Mouse (Mus musculus) embryonic facial prominence, embryonic 10.5 days (tissue): ENCODE measurements around the gene Atp5d. TPM values are rescaled to one million over a fixed set of nuclear protein-coding genes. Genes with fewer than 3 reads are reported as not detected.

Source experiments
- DNase-seq: peaks from one replicate; pipeline ENCODE4 v3.0.0-alpha.2; 2017; ENCODE audit warnings: low spot score
- H3K27ac ChIP-seq: fragments of 300-500 bp; sonication (generic); replicated peaks from 2 replicates; pipeline ENCODE4 v1.5.1; 2016; ENCODE audit warnings: mild to moderate bottlenecking
- H3K27me3 ChIP-seq: fragments of 300-500 bp; sonication (generic); replicated peaks from 2 replicates; pipeline ENCODE4 v1.6.1; 2016; ENCODE audit warnings: low read depth, mild to moderate bottlenecking; ENCODE audit not compliant: poor library complexity, severe bottlenecking
- H3K36me3 ChIP-seq: fragments of 300-500 bp; sonication (generic); replicated peaks from 2 replicates; pipeline ENCODE4 v1.6.1; 2016; ENCODE audit warnings: mild to moderate bottlenecking, moderate library complexity
- H3K4me1 ChIP-seq: fragments of 300-500 bp; sonication (generic); 2 replicates; pipeline ENCODE4 v1.6.1; 2016
- H3K4me3 ChIP-seq: fragments of 300-500 bp; sonication (generic); 2 replicates; pipeline ENCODE4 v1.5.1; 2016; ENCODE audit warnings: mild to moderate bottlenecking, moderate library complexity
- H3K9me3 ChIP-seq: fragments of 300-500 bp; sonication (generic); 2 replicates; pipeline ENCODE4 v1.6.1; 2016; ENCODE audit warnings: mild to moderate bottlenecking
- WGBS: fragments of 180-500 bp; shearing (Covaris S2); methylation state at CpG from one replicate; pipeline ENCODE4 v1.1.7; 2016; 5-methylcytosine and 5-hydroxymethylcytosine counted together
- polyA plus RNA-seq: library from polyadenylated mRNA; unstranded; fragments of >200 nt; fragmentation: Nextera tagmentation; extraction: Ambion mirVana; gene quantifications from 2 replicates; pipeline ENCODE4 v1.2.1, GENCODE M21; 2016

Atp5d gene
- polyA plus RNA-seq, 1 experiment from 2014 or later, result 493 TPM

DNA sequence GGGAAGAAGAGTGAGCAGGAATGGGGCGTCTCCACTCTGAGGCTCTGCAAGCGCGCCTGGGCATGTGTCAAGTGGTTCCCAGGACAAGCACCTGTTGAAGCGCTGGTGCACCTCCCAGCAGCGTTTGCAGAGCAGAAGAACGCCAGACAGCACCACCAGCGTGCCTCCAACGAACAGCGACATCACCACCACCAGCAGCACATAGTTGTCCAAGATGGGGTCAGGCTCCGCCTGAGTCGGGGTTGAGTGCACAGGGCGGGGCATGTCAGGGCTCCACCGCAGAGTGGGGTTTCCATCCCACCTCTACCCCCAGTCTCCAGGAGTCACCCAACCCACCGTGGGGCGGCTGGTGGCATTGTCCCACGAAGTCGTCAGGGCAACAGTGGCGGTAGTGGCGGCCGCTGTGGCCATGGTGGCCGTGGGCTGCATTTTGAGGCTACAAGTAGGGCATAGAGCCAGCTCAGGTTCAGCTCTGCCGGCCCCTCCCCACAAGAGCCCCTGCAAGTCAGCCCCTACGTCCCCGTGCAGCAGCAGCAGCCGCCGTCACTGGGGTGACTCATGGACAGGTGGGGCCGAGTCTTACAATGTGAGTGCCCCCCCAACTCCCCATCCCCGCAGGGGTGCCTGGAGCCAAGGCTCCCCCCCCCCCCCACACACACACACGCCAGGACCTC is 1.3 kb upstream of the Atp5d start:
- H3K9me3 ChIP-seq, result no peaks in the 10 kb centered on the region
- peak overlapping the region; percentile 76 for H3K4me3 ChIP-seq
- peaks cover 45% of the 10 kb centered on the region for H3K36me3 ChIP-seq
- peaks cover 65% of the 10 kb centered on the region for H3K4me1 ChIP-seq
- 4% methylated on average over 29 of the region's 29 CpGs for WGBS
- peak overlapping the region; percentile 87 for H3K27ac ChIP-seq
- no peak for DNase-seq
- H3K27me3 ChIP-seq, result peaks cover 70% of the 10 kb centered on the region

DNA sequence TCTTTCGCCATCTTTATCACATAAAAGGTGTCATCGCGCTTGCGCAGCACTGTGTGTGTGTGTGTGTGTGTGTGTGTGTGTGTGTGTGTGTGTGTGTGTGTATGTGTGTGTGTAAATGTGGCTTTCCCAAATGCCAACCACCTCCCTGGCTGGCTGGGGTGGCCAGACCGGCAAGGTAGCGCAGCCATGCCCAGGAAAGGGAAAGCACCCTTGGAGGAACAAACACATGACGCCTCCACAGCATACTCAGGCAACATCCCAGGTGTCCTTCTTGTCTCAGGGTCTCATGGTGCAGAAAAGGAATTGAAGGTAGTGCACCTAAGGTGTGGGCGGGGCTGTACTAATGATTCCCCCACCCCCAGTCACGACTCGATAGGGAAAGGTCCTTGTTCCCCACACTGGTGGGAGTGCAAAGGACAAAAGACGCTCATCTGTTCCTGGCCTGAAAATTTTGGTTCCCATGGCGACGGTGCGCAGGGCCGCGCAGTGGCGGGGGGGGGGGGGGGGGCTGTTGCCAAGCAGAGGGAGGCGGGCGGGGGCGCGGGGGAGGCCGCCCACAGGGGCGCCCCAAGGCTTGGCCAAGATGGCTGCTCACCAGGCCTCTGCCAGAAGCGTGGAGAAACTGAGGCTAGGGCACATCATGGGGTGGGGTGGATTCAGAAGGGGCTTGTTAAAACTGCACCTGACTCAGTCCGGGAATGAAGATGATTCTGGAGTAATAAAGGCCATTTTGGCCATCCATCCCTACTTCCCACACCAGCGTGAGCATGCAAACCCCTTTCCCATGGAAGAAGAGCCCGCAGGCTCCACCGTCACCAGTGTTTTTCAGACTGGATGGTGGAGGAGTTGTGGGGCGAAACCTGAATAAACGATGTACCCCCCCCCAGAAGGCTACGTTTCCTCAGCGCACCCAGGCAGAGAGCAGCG is 543 bp upstream of the Atp5d start:
- 4% methylated on average over 33 of the region's 33 CpGs for WGBS
- Histone ChIP-seq H3K9me3 (no peaks in the 10 kb centered on the region), H3K4me1 (peaks cover 63% of the 10 kb centered on the region), H3K36me3 (peaks cover 37% of the 10 kb centered on the region), H3K27me3 (peaks cover 63% of the 10 kb centered on the region), H3K4me3 (peak overlapping the region; percentile 76), H3K27ac (peak overlapping the region; percentile 87)
- DNase-seq, result no peak

GRCm38 (mm10) chr10:80139439-80139775 is 975 bp downstream of the Atp5d start:
- Histone ChIP-seq H3K27ac (peak overlapping the region; percentile 87), H3K27me3 (peaks cover 49% of the 10 kb centered on the region), H3K4me3 (peak overlapping the region; percentile 76), H3K9me3 (no peaks in the 10 kb centered on the region), H3K36me3 (peaks cover 33% of the 10 kb centered on the region), H3K4me1 (peaks cover 72% of the 10 kb centered on the region)
- no peak for DNase-seq
- WGBS, result 1% methylated on average over 10 of the region's 10 CpGs

DNA sequence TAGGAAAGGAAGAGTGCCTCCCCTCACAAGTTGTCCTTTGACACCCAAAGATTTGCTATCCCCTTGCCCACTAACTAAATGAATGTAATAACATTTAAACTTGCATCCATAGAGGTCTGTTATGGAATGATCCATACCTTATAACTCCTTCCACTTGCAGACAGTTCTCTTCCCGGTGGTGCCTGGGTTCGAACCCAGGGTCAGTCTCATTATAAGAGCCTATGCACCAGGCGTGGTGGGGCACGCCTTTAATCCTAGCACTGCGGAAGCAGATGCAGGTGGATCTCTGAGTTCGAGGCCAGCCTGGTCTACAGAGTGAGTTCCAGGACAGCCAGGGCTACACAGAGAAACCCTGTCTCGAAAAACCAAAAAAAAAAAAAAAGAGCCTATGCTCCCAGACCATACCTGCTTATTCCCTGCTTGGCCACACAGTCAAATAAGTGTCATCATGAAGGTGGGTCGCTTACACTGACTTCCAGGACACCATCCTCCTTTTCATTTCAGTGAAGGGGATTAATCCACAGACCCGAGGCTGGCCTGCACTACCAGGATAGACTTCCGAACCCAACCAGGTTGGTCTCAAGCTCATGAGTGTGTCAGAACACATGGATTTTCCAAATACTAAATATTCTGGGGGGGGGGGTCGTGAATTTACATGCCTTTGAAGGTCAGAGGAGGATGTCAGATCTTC is 1.7 kb downstream of the Atp5d start:
- Histone ChIP-seq H3K4me3 (peak overlapping the region; percentile 99), H3K27me3 (peaks cover 42% of the 10 kb centered on the region), H3K36me3 (peaks cover 33% of the 10 kb centered on the region), H3K27ac (no peak overlapping the region), H3K4me1 (peaks cover 77% of the 10 kb centered on the region), H3K9me3 (no peaks in the 10 kb centered on the region)
- no peak for DNase-seq
- WGBS, result 71% methylated on average over 11 of the region's 11 CpGs

DNA sequence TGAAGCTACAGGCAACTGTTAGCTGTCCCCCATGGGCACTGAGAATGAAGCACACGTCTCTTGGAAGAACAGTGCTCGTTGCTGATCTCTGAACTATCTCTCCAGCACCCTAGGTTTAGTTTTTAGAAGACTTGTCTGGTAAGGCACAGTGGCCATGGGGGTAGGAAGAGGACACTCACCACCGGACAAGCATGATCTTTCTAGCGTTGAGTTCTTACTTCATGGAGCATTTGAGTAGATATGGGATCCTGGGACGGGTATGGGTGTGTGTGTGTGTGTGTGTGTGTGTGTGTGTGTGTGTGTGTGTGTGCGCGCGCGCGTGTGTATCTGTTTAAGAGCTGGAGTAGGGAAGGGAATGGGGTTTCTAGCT is 2.2 kb downstream of the Atp5d start, which contains the start of gene Cbarp:
Gene Cbarp (minus strand): TSS at position 170 of the 370 bp plus-strand sequence.
- Histone ChIP-seq H3K9me3 (no peaks in the 10 kb centered on the region), H3K27me3 (peaks cover 36% of the 10 kb centered on the region), H3K36me3 (peaks cover 33% of the 10 kb centered on the region), H3K4me3 (peak within 1 kb of the TSS; percentile 99), H3K27ac (peak within 1 kb of the TSS; percentile 81), H3K4me1 (peaks cover 82% of the 10 kb centered on the region)
- 74% methylated on average over 10 of the region's 10 CpGs for WGBS
- no peak for DNase-seq

DNA sequence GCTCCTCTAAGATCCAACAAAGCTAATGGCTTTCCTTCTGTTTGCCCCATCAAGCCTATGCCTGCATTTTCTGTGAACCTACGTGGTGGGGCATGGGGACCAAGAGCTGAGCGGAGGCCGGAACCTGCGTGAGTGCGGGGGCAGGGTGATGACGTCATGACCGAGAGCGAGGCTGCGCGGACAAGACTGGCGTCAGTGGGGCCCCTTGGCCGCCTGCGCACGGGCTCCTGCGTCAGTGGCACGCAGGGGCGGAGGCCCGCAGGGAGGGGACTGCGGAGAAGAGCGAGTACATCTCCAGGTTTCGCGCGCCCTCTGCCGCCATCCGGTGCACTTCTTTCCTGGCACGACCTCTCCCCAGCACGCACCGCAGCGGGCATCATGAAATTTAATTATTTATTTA is 2.8 kb downstream of the Atp5d start:
- Histone ChIP-seq H3K4me3 (peak overlapping the region; percentile 99), H3K9me3 (no peaks in the 10 kb centered on the region), H3K36me3 (peaks cover 33% of the 10 kb centered on the region), H3K27ac (peak overlapping the region; percentile 81), H3K4me1 (peaks cover 86% of the 10 kb centered on the region), H3K27me3 (peaks cover 30% of the 10 kb centered on the region)
- DNase-seq, result peak; percentile 96
- WGBS, result under 1% methylated on average over 29 of the region's 29 CpGs

GRCm38 (mm10) chr10:80141786-80142529 is 3.5 kb downstream of the Atp5d start:
- DNase-seq, result peak; percentile 95
- Histone ChIP-seq H3K27ac (peak overlapping the region; percentile 91), H3K27me3 (peaks cover 23% of the 10 kb centered on the region), H3K4me3 (peak overlapping the region; percentile 99), H3K4me1 (peaks cover 86% of the 10 kb centered on the region), H3K9me3 (no peaks in the 10 kb centered on the region), H3K36me3 (peaks cover 37% of the 10 kb centered on the region)
- 1% methylated on average over 43 of the region's 43 CpGs for WGBS

DNA sequence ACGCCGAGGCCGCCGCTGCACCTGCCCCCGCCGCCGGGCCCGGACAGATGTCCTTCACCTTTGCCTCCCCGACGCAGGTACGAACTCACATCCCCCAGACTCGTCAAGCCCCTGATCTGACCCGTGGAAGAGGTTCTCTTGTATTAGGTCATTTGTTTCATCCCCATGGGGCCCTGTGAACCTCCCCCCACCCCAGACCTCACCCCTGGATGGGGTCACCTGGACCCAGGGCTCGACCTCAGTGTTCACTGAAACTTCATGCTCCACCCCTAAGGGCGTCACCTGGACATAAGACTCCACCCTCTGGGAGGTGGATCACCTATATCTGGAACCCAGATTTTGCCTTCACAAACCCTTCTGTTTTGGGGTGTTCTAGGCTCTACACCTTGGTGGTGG is 4.1 kb downstream of the Atp5d start:
- no peaks in the 10 kb centered on the region for H3K9me3 ChIP-seq
- no peak for DNase-seq
- H3K36me3 ChIP-seq, result peaks cover 39% of the 10 kb centered on the region
- peak overlapping the region; percentile 99 for H3K4me3 ChIP-seq
- peak overlapping the region; percentile 91 for H3K27ac ChIP-seq
- under 1% methylated on average over 15 of the region's 15 CpGs for WGBS
- H3K27me3 ChIP-seq, result peaks cover 18% of the 10 kb centered on the region
- H3K4me1 ChIP-seq, result peaks cover 86% of the 10 kb centered on the region

GRCm38 (mm10) chr10:80143664-80144063 is 5.2 kb downstream of the Atp5d start:
- WGBS, result 95% methylated on average over 7 of the region's 7 CpGs
- Histone ChIP-seq H3K36me3 (peaks cover 39% of the 10 kb centered on the region), H3K9me3 (no peaks in the 10 kb centered on the region), H3K4me1 (peaks cover 83% of the 10 kb centered on the region), H3K4me3 (peak overlapping the region; percentile 99; the same call in 1 of the 2 replicates), H3K27me3 (0 out of 2 replicates have a peak, but pooled peaks cover 8% of the 10 kb centered on the region), H3K27ac (no peak overlapping the region)
- DNase-seq, result no peak

- peak overlapping the region; percentile 99; the same call in 1 of the 2 replicates for H3K4me3 ChIP-seq
- H3K27ac ChIP-seq, result no peak overlapping the region
- H3K4me1 ChIP-seq, result peaks cover 80% of the 10 kb centered on the region
- WGBS, result 94% methylated on average over 12 of the region's 12 CpGs
- H3K36me3 ChIP-seq, result peaks cover 39% of the 10 kb centered on the region
- no peak for DNase-seq
- 0 out of 2 replicates have a peak, but pooled peaks cover 8% of the 10 kb centered on the region for H3K27me3 ChIP-seq
- H3K9me3 ChIP-seq, result no peaks in the 10 kb centered on the region
These were observed 5.7 kb downstream of the Atp5d start for GRCm38 (mm10) chr10:80144159-80144558.

DNA sequence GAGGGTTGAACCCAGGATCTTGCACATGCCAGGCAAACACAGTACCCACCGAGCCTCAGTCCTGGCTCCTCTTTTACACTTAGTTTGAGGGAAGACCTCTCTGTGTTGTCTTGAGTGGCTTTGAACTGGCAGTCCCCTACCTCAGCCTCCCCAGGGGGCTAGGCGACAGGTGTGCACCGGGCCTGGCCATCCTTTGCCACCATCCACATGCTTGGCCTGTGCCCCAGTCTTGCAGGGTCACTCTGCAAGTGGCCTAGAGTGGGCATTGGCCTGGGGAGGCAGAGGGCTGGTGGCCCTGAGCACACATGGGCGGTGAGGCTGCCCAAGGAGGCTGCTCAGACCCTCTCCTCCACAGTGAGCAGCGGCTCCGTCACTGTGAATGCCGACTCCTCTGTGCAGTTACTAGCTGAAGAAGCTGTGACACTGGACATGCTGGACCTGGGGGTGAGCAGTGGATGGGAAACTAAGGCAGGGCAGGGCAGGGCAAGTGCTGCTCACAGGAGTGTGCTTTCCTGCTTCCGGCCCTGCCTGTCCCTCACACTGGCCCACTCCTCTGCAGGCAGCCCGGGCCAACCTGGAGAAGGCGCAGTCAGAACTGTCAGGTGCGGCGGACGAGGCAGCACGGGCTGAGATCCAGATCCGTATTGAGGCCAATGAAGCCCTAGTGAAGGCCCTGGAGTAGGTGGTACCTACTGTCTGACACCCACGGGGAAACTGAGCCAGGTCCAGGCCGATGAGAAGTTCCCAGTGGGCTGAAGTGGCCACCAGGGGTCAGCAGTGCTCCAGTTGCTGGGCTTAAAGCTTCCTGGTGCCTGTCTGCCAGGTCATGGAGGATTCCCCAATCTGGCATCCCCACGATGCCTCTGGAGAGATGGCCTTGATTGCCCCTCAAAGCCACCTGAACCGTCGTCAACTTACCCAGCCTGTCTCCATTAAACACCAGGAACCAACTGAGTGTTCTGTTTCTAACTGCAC is 6.7 kb downstream of the Atp5d start:
- Histone ChIP-seq H3K9me3 (no peaks in the 10 kb centered on the region), H3K36me3 (peaks cover 47% of the 10 kb centered on the region), H3K4me3 (peak overlapping the region; percentile 99), H3K4me1 (peaks cover 75% of the 10 kb centered on the region), H3K27me3 (0 out of 2 replicates have a peak, but pooled peaks cover 5% of the 10 kb centered on the region), H3K27ac (0 out of 2 replicates have a peak overlapping the region, but pooled peaks have one; percentile 40)
- DNase-seq, result peak; percentile 79
- 77% methylated on average over 20 of the region's 20 CpGs for WGBS
